Mouse (Mus musculus): Measurements from ENCODE around the gene Agl.

GRCm38 (mm10) chr3:116835350-116835749 is 27.4 kb upstream of the Agl start:
- no peak for TF ChIP-seq GATA1 (IDR thresholded peaks at IDR 0.05; ENCODE audit: borderline replicate concordance, low read length)
- no peak for TF ChIP-seq FLI1 (IDR thresholded peaks at IDR 0.05; ENCODE audit: low read length)

All from megakaryocyte, embryonic 14.5 days (primary cell).